Mouse (Mus musculus) kidney, embryonic 14.5 days (tissue): ENCODE results near the gene Fhad1. TPM values are rescaled to one million over a fixed set of nuclear protein-coding genes. Genes with fewer than 3 reads are reported as not detected.
"Not testable (repeated sequence)": the region's sequence is repeated elsewhere in the genome, so short reads cannot be mapped to it uniquely, and the experiment has no call there.

ENCODE experiments used
- ATAC-seq: fragments of 200-750 bp; cut with Nextera tagmentation; 2 replicates; pipeline ENCODE4 v1.8.0; 2017; ENCODE audit warnings: moderate number of reproducible peaks, mild to moderate bottlenecking, moderate TSS enrichment, moderate library complexity; ENCODE audit not compliant: low FRiP score, low TSS enrichment
- H3K27ac ChIP-seq: fragments of 300-500 bp; sonication (generic); 2 replicates; pipeline ENCODE4 v1.5.1; 2014; ENCODE audit warnings: low read depth, mild to moderate bottlenecking, low read length, moderate library complexity, mixed read lengths
- H3K27me3 ChIP-seq: fragments of 300-500 bp; sonication (generic); 2 replicates; pipeline ENCODE4 v1.6.1; 2014; ENCODE audit warnings: mild to moderate bottlenecking, low read length; ENCODE audit not compliant: control insufficient read depth, insufficient read depth
- H3K36me3 ChIP-seq: fragments of 300-500 bp; sonication (generic); 2 replicates; pipeline ENCODE4 v1.6.1; 2014; ENCODE audit warnings: low read length, mixed read lengths; ENCODE audit not compliant: control insufficient read depth, insufficient read depth
- H3K4me1 ChIP-seq: fragments of 300-500 bp; sonication (generic); 2 replicates; pipeline ENCODE4 v1.6.1; 2014; ENCODE audit warnings: low read length, mixed read lengths; ENCODE audit not compliant: control insufficient read depth, insufficient read depth
- H3K4me2 ChIP-seq: fragments of 300-500 bp; sonication (generic); replicated peaks from 2 replicates; pipeline ENCODE4 v1.6.1; 2014; ENCODE audit warnings: low read depth, mild to moderate bottlenecking, low read length
- H3K4me3 ChIP-seq: fragments of 300-500 bp; sonication (generic); 2 replicates; pipeline ENCODE4 v1.5.1; 2014; ENCODE audit warnings: mild to moderate bottlenecking, low read length
- H3K9ac ChIP-seq: fragments of 300-500 bp; sonication (generic); 2 replicates; pipeline ENCODE4 v1.6.1; 2014; ENCODE audit warnings: low read depth, mild to moderate bottlenecking, low read length, moderate library complexity
- H3K9me3 ChIP-seq: fragments of 300-500 bp; sonication (generic); 2 replicates; pipeline ENCODE4 v1.6.1; 2016; ENCODE audit warnings: low read length; ENCODE audit not compliant: control insufficient read depth
- WGBS: fragments of 180-500 bp; shearing (Covaris S2); extraction: QIAGEN DNeasy Blood & Tissue Kit; methylation state at CpG from one replicate; pipeline ENCODE4 v1.1.7; 2014; 5-methylcytosine and 5-hydroxymethylcytosine counted together
- polyA plus RNA-seq: library from polyadenylated mRNA; unstranded; fragments of >200 nt; fragmentation: Nextera tagmentation; extraction: Ambion mirVana; gene quantifications from 2 replicates; pipeline ENCODE4 v1.2.1, GENCODE M21; 2014

The Fhad1 gene
- polyA plus RNA-seq, 1 experiment from 2014 or later = 0.15 TPM

GRCm38 (mm10) chr4:141994062-141994471 lies 20.8 kb downstream of the Fhad1 start:
- H3K4me3 ChIP-seq, H3K4me2 ChIP-seq, H3K4me1 ChIP-seq, ATAC-seq, H3K9me3 ChIP-seq, H3K27me3 ChIP-seq, H3K9ac ChIP-seq, H3K36me3 ChIP-seq, H3K27ac ChIP-seq: not testable (repeated sequence)
- WGBS = 58% methylated on average over 2 of the region's 2 CpGs

- Histone ChIP-seq H3K27me3 (no peaks in the 10 kb centered on the region), H3K9me3 (no peaks in the 10 kb centered on the region), H3K27ac (no peak overlapping the region), H3K4me1 (no peaks in the 10 kb centered on the region), H3K4me2 (no peak overlapping the region), H3K9ac (no peak overlapping the region), H3K36me3 (no peaks in the 10 kb centered on the region), H3K4me3 (no peak overlapping the region)
- 61% methylated on average over 5 of the region's 5 CpGs for WGBS
- no peak for ATAC-seq
Measured at GRCm38 (mm10) chr4:141993347-141994061, 21.4 kb downstream of the Fhad1 start.

DNA sequence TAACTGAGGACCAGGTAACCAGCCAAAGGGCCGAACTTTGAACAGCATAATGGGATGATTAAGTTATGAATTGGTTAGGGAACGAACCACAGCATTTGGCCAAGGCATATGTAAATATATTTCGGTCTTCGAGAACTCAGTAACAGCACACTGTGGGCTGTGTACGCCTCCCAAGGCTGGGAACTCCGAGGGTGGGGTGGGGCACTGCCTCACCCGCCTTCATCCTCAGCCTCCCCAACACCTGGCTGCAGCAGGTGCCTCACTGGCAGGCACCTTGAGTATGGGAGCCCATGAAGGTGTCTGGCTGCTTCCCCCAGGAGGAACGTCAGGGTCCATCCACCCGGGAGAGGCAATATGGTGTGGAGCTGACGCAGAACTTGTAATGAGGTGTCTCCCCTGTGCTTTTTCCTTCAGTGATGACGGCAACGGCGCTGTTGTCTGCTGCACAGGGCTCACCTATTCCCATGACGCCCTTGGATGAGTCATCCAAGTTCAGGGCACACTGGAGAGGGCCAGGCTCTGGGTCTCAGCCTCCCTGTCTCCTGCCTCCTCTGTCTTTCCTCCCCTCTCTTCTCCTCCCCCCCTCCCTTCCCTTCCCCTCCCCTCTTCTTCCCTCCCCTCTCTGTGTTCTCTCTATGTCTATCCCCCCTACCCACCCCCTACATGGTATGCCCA lies 22.2 kb downstream of the Fhad1 start:
- Histone ChIP-seq H3K4me3 (no peak overlapping the region), H3K27ac (no peak overlapping the region), H3K9ac (no peak overlapping the region), H3K4me1 (no peaks in the 10 kb centered on the region), H3K27me3 (no peaks in the 10 kb centered on the region), H3K4me2 (no peak overlapping the region), H3K36me3 (no peaks in the 10 kb centered on the region), H3K9me3 (no peaks in the 10 kb centered on the region)
- ATAC-seq = no peak
- WGBS = 85% methylated on average over 14 of the region's 14 CpGs

DNA sequence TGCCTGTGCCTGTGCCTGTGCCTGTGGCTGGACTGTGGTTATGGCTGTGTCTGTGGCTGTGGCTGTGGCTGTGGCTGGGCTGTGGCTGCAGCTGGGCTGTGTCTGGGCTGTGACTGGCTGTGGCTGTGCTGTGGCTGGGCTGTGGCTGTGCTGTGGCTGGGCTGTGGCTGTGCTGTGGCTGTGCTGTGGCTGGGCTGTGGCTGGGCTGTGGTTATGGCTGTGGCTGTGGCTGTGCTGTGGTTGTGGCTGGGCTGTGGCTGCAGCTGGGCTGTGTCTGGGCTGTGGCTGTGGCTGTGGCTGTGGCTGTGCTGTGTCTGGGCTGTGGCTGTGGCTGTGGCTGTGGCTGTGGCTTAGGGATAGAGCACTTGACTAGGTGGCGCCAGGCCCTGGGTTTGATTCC lies 26.7 kb downstream of the Fhad1 start:
- Histone ChIP-seq H3K27ac (no peak overlapping the region), H3K36me3 (no peaks in the 10 kb centered on the region), H3K9me3 (no peaks in the 10 kb centered on the region), H3K4me2 (no peak overlapping the region), H3K27me3 (no peaks in the 10 kb centered on the region), H3K9ac (no peak overlapping the region), H3K4me1 (no peaks in the 10 kb centered on the region), H3K4me3 (no peak overlapping the region)
- WGBS = 94% methylated on average over 1 of the region's 1 CpGs
- no peak for ATAC-seq

GRCm38 (mm10) chr4:141983689-141984088 lies 31.2 kb downstream of the Fhad1 start:
- H3K4me3 ChIP-seq = no peak overlapping the region
- ATAC-seq = no peak
- H3K4me2 ChIP-seq = no peak overlapping the region
- 51% methylated on average over 3 of the region's 3 CpGs for WGBS
- no peaks in the 10 kb centered on the region for H3K27me3 ChIP-seq
- no peaks in the 10 kb centered on the region for H3K4me1 ChIP-seq
- H3K36me3 ChIP-seq = no peaks in the 10 kb centered on the region
- no peak overlapping the region for H3K27ac ChIP-seq
- H3K9me3 ChIP-seq = no peaks in the 10 kb centered on the region
- no peak overlapping the region for H3K9ac ChIP-seq

- 74% methylated on average over 3 of the region's 3 CpGs for WGBS
- Histone ChIP-seq H3K36me3 (no peaks in the 10 kb centered on the region), H3K27me3 (no peaks in the 10 kb centered on the region), H3K4me3 (no peak overlapping the region), H3K9ac (no peak overlapping the region), H3K27ac (no peak overlapping the region), H3K9me3 (no peaks in the 10 kb centered on the region), H3K4me1 (no peaks in the 10 kb centered on the region), H3K4me2 (no peak overlapping the region)
- ATAC-seq = no peak
Measured at GRCm38 (mm10) chr4:141981475-141981874, 33.4 kb downstream of the Fhad1 start.

GRCm38 (mm10) chr4:141978582-141978981 lies 36.3 kb downstream of the Fhad1 start:
- Histone ChIP-seq H3K36me3 (no peaks in the 10 kb centered on the region), H3K9me3 (no peaks in the 10 kb centered on the region), H3K4me2 (no peak overlapping the region), H3K9ac (no peak overlapping the region), H3K4me1 (no peaks in the 10 kb centered on the region), H3K27me3 (no peaks in the 10 kb centered on the region), H3K27ac (no peak overlapping the region), H3K4me3 (no peak overlapping the region)
- no peak for ATAC-seq
- 27% methylated on average over 11 of the region's 11 CpGs for WGBS

DNA sequence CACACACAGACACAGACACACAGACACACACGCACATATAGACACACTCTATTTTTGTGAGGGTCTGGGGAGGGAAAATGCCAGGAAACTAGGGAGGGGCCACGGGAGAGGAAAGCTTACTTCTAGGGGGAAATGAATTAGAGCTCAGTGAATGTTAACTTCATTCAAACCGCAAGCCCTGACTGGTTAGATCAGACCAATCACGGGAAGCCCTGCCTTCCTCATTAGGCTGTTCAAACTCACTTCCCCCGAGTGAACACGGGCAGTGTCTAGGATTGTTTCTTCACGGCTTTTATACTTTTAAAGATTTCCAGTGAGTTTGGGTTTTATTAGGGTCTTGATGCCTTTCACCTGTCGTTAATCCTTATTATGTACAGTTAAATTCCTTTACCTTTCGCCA lies 37.5 kb downstream of the Fhad1 start:
- no peak overlapping the region for H3K4me3 ChIP-seq
- ATAC-seq = no peak
- no peak overlapping the region for H3K27ac ChIP-seq
- no peak overlapping the region for H3K9ac ChIP-seq
- WGBS = 50% methylated on average over 9 of the region's 9 CpGs
- no peaks in the 10 kb centered on the region for H3K27me3 ChIP-seq
- no peaks in the 10 kb centered on the region for H3K36me3 ChIP-seq
- no peaks in the 10 kb centered on the region for H3K4me1 ChIP-seq
- H3K4me2 ChIP-seq = no peak overlapping the region
- no peaks in the 10 kb centered on the region for H3K9me3 ChIP-seq

DNA sequence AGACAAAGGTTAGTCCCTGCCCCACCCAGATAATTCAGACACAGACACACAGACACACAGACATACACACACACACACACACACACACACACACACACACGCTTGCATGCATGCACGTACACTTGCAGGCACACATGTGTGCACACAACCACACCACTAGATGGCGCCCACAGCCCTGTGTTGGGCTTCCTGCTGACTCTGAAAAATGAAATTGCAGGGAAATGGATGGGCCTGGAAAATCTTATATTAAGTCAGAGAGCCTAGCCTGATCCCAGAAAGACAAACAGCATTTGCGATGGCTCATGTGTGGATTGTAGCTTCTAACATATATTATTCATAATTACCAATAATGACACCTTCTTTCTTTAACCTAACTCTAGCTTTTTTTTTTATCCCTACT lies 38.7 kb downstream of the Fhad1 start:
- H3K9ac ChIP-seq = no peak overlapping the region
- no peak overlapping the region for H3K4me3 ChIP-seq
- WGBS = 46% methylated on average over 4 of the region's 4 CpGs
- no peaks in the 10 kb centered on the region for H3K27me3 ChIP-seq
- no peak overlapping the region for H3K27ac ChIP-seq
- no peak for ATAC-seq
- H3K36me3 ChIP-seq = no peaks in the 10 kb centered on the region
- 0 out of 2 replicates have a peak, but pooled peaks cover 2% of the 10 kb centered on the region for H3K9me3 ChIP-seq
- H3K4me1 ChIP-seq = no peaks in the 10 kb centered on the region
- no peak overlapping the region for H3K4me2 ChIP-seq
